Mouse (Mus musculus): ENCODE data around the gene Brsk2. TPM values are rescaled to one million over a fixed set of nuclear protein-coding genes. Genes with fewer than 3 reads are reported as not detected.

Brsk2 gene
- polyA plus RNA-seq, 1 experiment from 2014 or later: 0.35 TPM

- Histone ChIP-seq H3K27me3 (replicated peaks) (peaks cover 71% of the 10 kb centered on the region), H3K4me1 (no peaks in the 10 kb centered on the region), H3K4me3 (no peak overlapping the region), H3K4me2 (no peak overlapping the region), H3K9me3 (peaks cover 4% of the 10 kb centered on the region; the same call in 1 of the 2 replicates), H3K36me3 (no peaks in the 10 kb centered on the region), H3K9ac (no peak overlapping the region), H3K27ac (replicated peaks) (no peak overlapping the region)
- 62% methylated on average over 8 of the region's 8 CpGs for WGBS
- no peak for ATAC-seq (ENCODE audit: extremely low read depth, insufficient number of reproducible peaks, low FRiP score, low TSS enrichment)
These were observed 6.6 kb downstream of the Brsk2 start for GRCm38 (mm10) chr7:141956174-141956566.

DNA sequence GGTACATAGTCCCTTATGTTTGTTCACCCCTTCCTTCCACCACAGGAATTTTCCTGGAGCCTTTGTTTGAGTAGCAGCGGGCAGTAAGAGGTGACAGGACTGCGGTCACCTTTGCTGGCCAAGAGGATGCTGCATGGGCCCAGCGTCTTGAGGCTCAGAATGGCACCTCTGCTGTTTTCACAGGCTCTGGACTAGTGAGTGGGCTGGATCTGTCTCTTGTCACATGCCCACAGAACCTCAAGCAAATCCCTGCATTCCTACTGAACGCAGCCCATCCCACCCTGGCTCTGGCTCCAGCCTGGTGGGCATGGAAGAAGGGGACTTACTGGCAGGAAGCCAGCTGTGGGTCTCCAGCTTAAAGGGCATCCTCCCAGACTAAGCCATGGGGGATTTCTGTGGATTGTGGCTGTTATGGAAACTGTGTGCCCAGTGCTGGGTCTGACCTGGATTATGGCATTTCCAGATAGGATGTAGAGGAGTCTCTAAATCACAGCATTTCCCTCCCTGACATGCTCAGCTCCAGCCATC lies 8.0 kb downstream of the Brsk2 start:
- Histone ChIP-seq H3K9ac (no peak overlapping the region), H3K4me3 (no peak overlapping the region), H3K4me1 (no peaks in the 10 kb centered on the region), H3K27ac (replicated peaks) (no peak overlapping the region), H3K36me3 (no peaks in the 10 kb centered on the region), H3K4me2 (no peak overlapping the region), H3K9me3 (no peaks in the 10 kb centered on the region; the same call in 1 of the 2 replicates), H3K27me3 (replicated peaks) (peaks cover 63% of the 10 kb centered on the region)
- WGBS: 77% methylated on average over 4 of the region's 4 CpGs
- ATAC-seq (ENCODE audit: extremely low read depth, insufficient number of reproducible peaks, low FRiP score, low TSS enrichment): no peak

- Histone ChIP-seq H3K36me3 (no peaks in the 10 kb centered on the region), H3K9me3 (no peaks in the 10 kb centered on the region)
- 56% methylated on average over 2 of the region's 2 CpGs for WGBS
These were observed 8.7 kb downstream of the Brsk2 start for GRCm38 (mm10) chr7:141958211-141958610.

GRCm38 (mm10) chr7:141959133-141959532 lies 9.6 kb downstream of the Brsk2 start:
- H3K27me3 ChIP-seq (replicated peaks): peaks cover 48% of the 10 kb centered on the region
- H3K4me3 ChIP-seq: no peak overlapping the region
- H3K9ac ChIP-seq: no peak overlapping the region
- 62% methylated on average over 1 of the region's 1 CpGs for WGBS
- no peaks in the 10 kb centered on the region for H3K36me3 ChIP-seq
- H3K27ac ChIP-seq (replicated peaks): no peak overlapping the region
- no peak overlapping the region for H3K4me2 ChIP-seq
- H3K4me1 ChIP-seq: no peaks in the 10 kb centered on the region
- H3K9me3 ChIP-seq: no peaks in the 10 kb centered on the region
- ATAC-seq (ENCODE audit: extremely low read depth, insufficient number of reproducible peaks, low FRiP score, low TSS enrichment): no peak

More at GRCm38 (mm10) chr7:141958211-141958610, 8.7 kb downstream of the Brsk2 start:
- ATAC-seq (ENCODE audit: extremely low read depth, insufficient number of reproducible peaks, low FRiP score, low TSS enrichment): no peak
- H3K4me3 ChIP-seq: no peak overlapping the region
- H3K27me3 ChIP-seq (replicated peaks): peaks cover 57% of the 10 kb centered on the region
- no peak overlapping the region for H3K4me2 ChIP-seq
- H3K27ac ChIP-seq (replicated peaks): no peak overlapping the region
- H3K4me1 ChIP-seq: no peaks in the 10 kb centered on the region
- no peak overlapping the region for H3K9ac ChIP-seq

- WGBS: 68% methylated on average over 2 of the region's 2 CpGs
- ATAC-seq (ENCODE audit: extremely low read depth, insufficient number of reproducible peaks, low FRiP score, low TSS enrichment): no peak
- no peak overlapping the region for H3K9ac ChIP-seq
These were observed 11.4 kb downstream of the Brsk2 start for GRCm38 (mm10) chr7:141960926-141961325.

GRCm38 (mm10) chr7:141961491-141961890 lies 11.9 kb downstream of the Brsk2 start:
- no peak for ATAC-seq (ENCODE audit: extremely low read depth, insufficient number of reproducible peaks, low FRiP score, low TSS enrichment)
- WGBS: 90% methylated on average over 3 of the region's 3 CpGs
- peaks cover 29% of the 10 kb centered on the region for H3K27me3 ChIP-seq (replicated peaks)

More at GRCm38 (mm10) chr7:141960926-141961325, 11.4 kb downstream of the Brsk2 start:
- Histone ChIP-seq H3K27me3 (replicated peaks) (peaks cover 30% of the 10 kb centered on the region), H3K4me3 (no peak overlapping the region), H3K27ac (replicated peaks) (no peak overlapping the region), H3K9me3 (no peaks in the 10 kb centered on the region), H3K4me2 (no peak overlapping the region), H3K4me1 (no peaks in the 10 kb centered on the region), H3K36me3 (no peaks in the 10 kb centered on the region)

DNA sequence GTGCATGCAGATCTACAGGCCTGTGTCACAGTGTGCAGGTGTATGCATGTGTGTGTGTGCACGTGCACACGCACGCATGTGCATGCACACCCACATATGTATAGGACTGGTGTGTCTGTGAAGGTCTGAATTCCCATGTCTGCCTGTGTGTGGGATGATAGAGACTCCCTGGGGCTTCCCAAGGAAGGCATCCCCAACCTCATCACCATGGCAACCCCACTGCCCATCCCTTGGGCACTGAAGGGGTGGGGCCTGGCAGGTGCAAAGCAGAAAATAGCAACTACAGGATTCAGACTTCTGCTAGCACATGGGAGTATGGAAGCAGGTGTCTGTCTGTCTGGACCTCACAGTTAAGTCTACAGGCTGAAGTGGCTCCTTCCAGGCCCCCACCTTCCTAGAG lies 13.0 kb downstream of the Brsk2 start:
- Histone ChIP-seq H3K9me3 (no peaks in the 10 kb centered on the region), H3K4me3 (no peak overlapping the region), H3K4me2 (no peak overlapping the region), H3K36me3 (no peaks in the 10 kb centered on the region), H3K9ac (no peak overlapping the region), H3K27ac (replicated peaks) (no peak overlapping the region), H3K4me1 (no peaks in the 10 kb centered on the region), H3K27me3 (replicated peaks) (peaks cover 27% of the 10 kb centered on the region)
- WGBS: 81% methylated on average over 3 of the region's 3 CpGs
- ATAC-seq (ENCODE audit: extremely low read depth, insufficient number of reproducible peaks, low FRiP score, low TSS enrichment): no peak

More at GRCm38 (mm10) chr7:141961491-141961890, 11.9 kb downstream of the Brsk2 start:
- H3K4me1 ChIP-seq: no peaks in the 10 kb centered on the region
- no peak overlapping the region for H3K27ac ChIP-seq (replicated peaks)
- H3K4me2 ChIP-seq: no peak overlapping the region
- H3K36me3 ChIP-seq: no peaks in the 10 kb centered on the region
- H3K9me3 ChIP-seq: no peaks in the 10 kb centered on the region
- no peak overlapping the region for H3K9ac ChIP-seq
- no peak overlapping the region for H3K4me3 ChIP-seq

DNA sequence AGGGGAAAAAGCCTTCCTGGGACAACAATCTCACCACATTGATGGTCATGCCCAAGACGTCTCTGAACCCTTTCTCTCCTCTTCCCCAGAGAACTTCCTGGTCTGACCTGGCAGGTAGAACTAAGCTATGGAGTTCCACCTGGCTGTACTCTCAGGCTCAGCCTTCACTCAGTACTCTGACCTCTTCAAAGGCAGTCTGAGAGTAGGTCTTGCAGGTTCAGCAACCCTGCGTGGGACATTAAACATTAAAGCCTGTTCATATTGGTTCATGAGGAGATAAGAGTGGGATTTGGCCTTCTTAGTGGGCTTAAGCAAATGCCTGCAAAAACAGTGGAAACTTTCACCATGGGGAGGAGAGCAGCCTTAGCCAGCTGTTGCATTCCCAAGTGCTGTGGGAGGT lies 16.7 kb downstream of the Brsk2 start:
- no peak overlapping the region for H3K9ac ChIP-seq
- 59% methylated on average over 2 of the region's 2 CpGs for WGBS
- no peak overlapping the region for H3K27ac ChIP-seq (replicated peaks)
- no peak overlapping the region for H3K4me3 ChIP-seq
- H3K27me3 ChIP-seq (replicated peaks): peaks cover 36% of the 10 kb centered on the region
- no peaks in the 10 kb centered on the region for H3K4me1 ChIP-seq
- H3K9me3 ChIP-seq: no peaks in the 10 kb centered on the region
- H3K4me2 ChIP-seq: no peak overlapping the region
- no peaks in the 10 kb centered on the region for H3K36me3 ChIP-seq
- ATAC-seq (ENCODE audit: extremely low read depth, insufficient number of reproducible peaks, low FRiP score, low TSS enrichment): no peak

- no peak overlapping the region for H3K9ac ChIP-seq
- ATAC-seq (ENCODE audit: extremely low read depth, insufficient number of reproducible peaks, low FRiP score, low TSS enrichment): no peak
- WGBS: 22% methylated on average over 7 of the region's 7 CpGs
- H3K27me3 ChIP-seq (replicated peaks): peaks cover 15% of the 10 kb centered on the region
- no peak overlapping the region for H3K27ac ChIP-seq (replicated peaks)
- no peaks in the 10 kb centered on the region for H3K36me3 ChIP-seq
- no peaks in the 10 kb centered on the region for H3K4me1 ChIP-seq
- H3K9me3 ChIP-seq: no peaks in the 10 kb centered on the region
- H3K4me3 ChIP-seq: no peak overlapping the region
- H3K4me2 ChIP-seq: no peak overlapping the region
These were observed 23.5 kb downstream of the Brsk2 start for GRCm38 (mm10) chr7:141972831-141973619.

GRCm38 (mm10) chr7:141978003-141978402 lies 28.5 kb downstream of the Brsk2 start:
- H3K4me2 ChIP-seq: no peak overlapping the region
- H3K4me1 ChIP-seq: no peaks in the 10 kb centered on the region
- no peak for ATAC-seq (ENCODE audit: extremely low read depth, insufficient number of reproducible peaks, low FRiP score, low TSS enrichment)
- H3K27me3 ChIP-seq (replicated peaks): no peaks in the 10 kb centered on the region
- H3K36me3 ChIP-seq: no peaks in the 10 kb centered on the region
- WGBS: 63% methylated on average over 6 of the region's 6 CpGs
- H3K9ac ChIP-seq: no peak overlapping the region
- no peak overlapping the region for H3K4me3 ChIP-seq
- H3K27ac ChIP-seq (replicated peaks): no peak overlapping the region
- no peaks in the 10 kb centered on the region for H3K9me3 ChIP-seq

DNA sequence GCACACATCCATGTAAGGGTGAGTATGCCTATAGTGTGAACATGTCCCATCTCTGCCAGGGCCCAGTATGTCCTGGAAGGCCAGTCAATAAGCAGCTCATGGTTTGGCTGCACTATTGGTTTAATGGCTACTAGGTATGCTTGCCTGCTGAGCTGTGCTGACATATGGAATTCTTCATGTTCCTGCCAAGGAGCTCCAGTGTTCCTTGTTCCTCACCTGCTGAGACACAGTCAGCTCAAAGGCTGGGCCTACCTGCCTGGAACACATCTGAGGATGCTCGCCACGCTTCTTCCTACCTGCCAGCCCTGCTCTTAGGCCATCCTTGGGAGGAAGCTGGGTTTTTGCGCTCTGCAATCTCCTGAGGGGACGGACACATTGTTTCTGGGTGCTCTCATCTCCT lies 29.7 kb downstream of the Brsk2 start:
- Histone ChIP-seq H3K9ac (no peak overlapping the region), H3K4me2 (no peak overlapping the region), H3K9me3 (no peaks in the 10 kb centered on the region), H3K27me3 (replicated peaks) (no peaks in the 10 kb centered on the region), H3K27ac (replicated peaks) (no peak overlapping the region), H3K4me3 (no peak overlapping the region), H3K36me3 (no peaks in the 10 kb centered on the region), H3K4me1 (no peaks in the 10 kb centered on the region)
- WGBS: 74% methylated on average over 4 of the region's 4 CpGs
- no peak for ATAC-seq (ENCODE audit: extremely low read depth, insufficient number of reproducible peaks, low FRiP score, low TSS enrichment)

DNA sequence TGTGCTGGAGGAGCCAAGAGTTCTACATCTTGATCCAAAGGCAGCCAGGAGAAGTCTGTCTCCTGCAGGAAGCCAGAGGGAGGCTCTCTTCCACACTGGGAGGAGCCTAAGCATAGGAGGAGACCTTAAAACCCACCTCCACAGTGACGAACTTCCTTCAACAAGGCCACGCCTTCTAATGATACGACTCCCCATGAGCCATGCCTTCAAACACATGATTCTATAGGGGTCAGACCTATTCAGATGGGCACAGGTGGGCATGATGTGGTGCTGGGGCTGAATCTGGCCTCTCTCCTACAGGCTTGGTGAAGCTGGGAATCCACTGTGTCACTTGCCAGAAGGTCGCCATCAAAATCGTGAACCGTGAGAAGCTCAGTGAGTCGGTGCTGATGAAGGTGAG lies 31.7 kb downstream of the Brsk2 start:
- Histone ChIP-seq H3K4me3 (no peak overlapping the region), H3K9me3 (no peaks in the 10 kb centered on the region), H3K27ac (replicated peaks) (no peak overlapping the region), H3K4me1 (no peaks in the 10 kb centered on the region), H3K27me3 (replicated peaks) (no peaks in the 10 kb centered on the region), H3K9ac (no peak overlapping the region), H3K4me2 (no peak overlapping the region), H3K36me3 (no peaks in the 10 kb centered on the region)
- WGBS: 78% methylated on average over 7 of the region's 7 CpGs
- no peak for ATAC-seq (ENCODE audit: extremely low read depth, insufficient number of reproducible peaks, low FRiP score, low TSS enrichment)
